Mouse (Mus musculus): Measurements from ENCODE around the gene Allc. TPM values are rescaled to one million over a fixed set of nuclear protein-coding genes. Genes with fewer than 3 reads are reported as not detected.

Gene Allc
- polyA plus RNA-seq, 1 experiment from 2014 or later, result not detected

- H3K27ac ChIP-seq (ENCODE audit: low read length), result no peak overlapping the region
Measured at GRCm38 (mm10) chr12:28617297-28617696, 35.0 kb upstream of the Allc start.

GRCm38 (mm10) chr12:28614401-28614800 lies 32.1 kb upstream of the Allc start:
- no peak for ATAC-seq (ENCODE audit: insufficient number of reproducible peaks, insufficient read depth, low FRiP score, low read depth)
- Histone ChIP-seq H3K36me3 (ENCODE audit: control insufficient read depth, insufficient read depth, low read length) (no peaks in the 10 kb centered on the region), H3K4me2 (replicated peaks; ENCODE audit: low read depth, low read length) (no peak overlapping the region), H3K9ac (replicated peaks; ENCODE audit: low read depth, low read length) (no peak overlapping the region), H3K27ac (ENCODE audit: low read length) (no peak overlapping the region), H3K4me1 (ENCODE audit: control insufficient read depth, insufficient read depth, low read length) (peaks cover 8% of the 10 kb centered on the region), H3K9me3 (ENCODE audit: control insufficient read depth, low read depth, low read length) (no peaks in the 10 kb centered on the region), H3K27me3 (ENCODE audit: control insufficient read depth, insufficient read depth, low read length) (no peaks in the 10 kb centered on the region), H3K4me3 (ENCODE audit: low read depth, low read length) (no peak overlapping the region)
- 69% methylated on average over 7 of the region's 7 CpGs for WGBS

More at GRCm38 (mm10) chr12:28617297-28617696, 35.0 kb upstream of the Allc start:
- Histone ChIP-seq H3K27me3 (ENCODE audit: control insufficient read depth, insufficient read depth, low read length) (no peaks in the 10 kb centered on the region), H3K4me3 (ENCODE audit: low read depth, low read length) (no peak overlapping the region), H3K4me2 (replicated peaks; ENCODE audit: low read depth, low read length) (no peak overlapping the region), H3K9me3 (ENCODE audit: control insufficient read depth, low read depth, low read length) (no peaks in the 10 kb centered on the region), H3K36me3 (ENCODE audit: control insufficient read depth, insufficient read depth, low read length) (no peaks in the 10 kb centered on the region), H3K4me1 (ENCODE audit: control insufficient read depth, insufficient read depth, low read length) (peaks cover 17% of the 10 kb centered on the region), H3K9ac (replicated peaks; ENCODE audit: low read depth, low read length) (no peak overlapping the region)
- 57% methylated on average over 4 of the region's 4 CpGs for WGBS
- no peak for ATAC-seq (ENCODE audit: insufficient number of reproducible peaks, insufficient read depth, low FRiP score, low read depth)

GRCm38 (mm10) chr12:28612391-28612790 lies 30.1 kb upstream of the Allc start:
- no peak for ATAC-seq (ENCODE audit: insufficient number of reproducible peaks, insufficient read depth, low FRiP score, low read depth)
- Histone ChIP-seq H3K36me3 (ENCODE audit: control insufficient read depth, insufficient read depth, low read length) (no peaks in the 10 kb centered on the region), H3K9me3 (ENCODE audit: control insufficient read depth, low read depth, low read length) (no peaks in the 10 kb centered on the region), H3K4me2 (replicated peaks; ENCODE audit: low read depth, low read length) (no peak overlapping the region), H3K27me3 (ENCODE audit: control insufficient read depth, insufficient read depth, low read length) (no peaks in the 10 kb centered on the region), H3K9ac (replicated peaks; ENCODE audit: low read depth, low read length) (no peak overlapping the region), H3K27ac (ENCODE audit: low read length) (no peak overlapping the region), H3K4me1 (ENCODE audit: control insufficient read depth, insufficient read depth, low read length) (peaks cover 8% of the 10 kb centered on the region), H3K4me3 (ENCODE audit: low read depth, low read length) (no peak overlapping the region)
- whole genome bisulfite sequencing, result 27% methylated on average over 6 of the region's 6 CpGs

DNA sequence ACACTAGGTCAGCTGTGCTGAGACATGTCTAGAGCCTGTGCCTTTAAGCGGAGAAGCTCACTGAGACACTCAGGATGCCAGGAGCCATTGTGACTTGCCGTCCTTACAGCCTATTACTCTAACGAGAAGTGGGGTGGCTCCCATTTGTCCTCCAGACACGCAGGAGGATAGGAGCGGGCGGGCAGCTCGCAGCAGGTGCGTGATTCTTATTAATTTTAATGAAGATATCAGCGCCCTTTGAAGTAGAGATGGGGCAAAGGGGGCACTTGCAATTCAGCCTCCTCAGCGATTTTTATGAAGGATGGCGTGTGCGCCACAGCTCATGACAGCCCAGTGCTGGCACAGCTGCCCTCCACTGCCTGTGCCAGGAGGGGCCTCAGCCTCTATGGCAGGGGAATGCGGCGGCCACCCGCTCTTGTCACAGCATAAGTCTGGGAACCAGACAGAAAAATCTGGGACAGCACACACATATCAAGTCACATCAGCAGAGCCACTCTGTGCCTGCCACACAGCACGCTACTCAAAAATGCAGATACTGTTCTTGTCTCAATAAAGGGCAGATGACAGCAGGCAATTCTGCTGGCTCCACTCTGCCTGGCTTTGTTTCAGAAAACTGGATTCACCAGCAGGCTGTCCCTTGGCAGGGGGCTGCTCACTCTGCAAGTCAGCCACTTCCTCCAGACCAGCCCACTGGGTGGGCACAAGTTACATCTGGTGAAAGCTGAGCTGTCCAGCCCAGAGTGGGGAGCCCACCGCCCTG lies 25.4 kb upstream of the Allc start:
- no peaks in the 10 kb centered on the region for H3K9me3 ChIP-seq (ENCODE audit: control insufficient read depth, low read depth, low read length)
- no peaks in the 10 kb centered on the region for H3K4me1 ChIP-seq (ENCODE audit: control insufficient read depth, insufficient read depth, low read length)
- H3K4me2 ChIP-seq (replicated peaks; ENCODE audit: low read depth, low read length), result no peak overlapping the region
- no peak overlapping the region for H3K9ac ChIP-seq (replicated peaks; ENCODE audit: low read depth, low read length)
- ATAC-seq (ENCODE audit: insufficient number of reproducible peaks, insufficient read depth, low FRiP score, low read depth), result no peak
- WGBS, result 66% methylated on average over 17 of the region's 17 CpGs
- no peak overlapping the region for H3K27ac ChIP-seq (ENCODE audit: low read length)
- H3K36me3 ChIP-seq (ENCODE audit: control insufficient read depth, insufficient read depth, low read length), result no peaks in the 10 kb centered on the region
- no peak overlapping the region for H3K4me3 ChIP-seq (ENCODE audit: low read depth, low read length)
- no peaks in the 10 kb centered on the region for H3K27me3 ChIP-seq (ENCODE audit: control insufficient read depth, insufficient read depth, low read length)

DNA sequence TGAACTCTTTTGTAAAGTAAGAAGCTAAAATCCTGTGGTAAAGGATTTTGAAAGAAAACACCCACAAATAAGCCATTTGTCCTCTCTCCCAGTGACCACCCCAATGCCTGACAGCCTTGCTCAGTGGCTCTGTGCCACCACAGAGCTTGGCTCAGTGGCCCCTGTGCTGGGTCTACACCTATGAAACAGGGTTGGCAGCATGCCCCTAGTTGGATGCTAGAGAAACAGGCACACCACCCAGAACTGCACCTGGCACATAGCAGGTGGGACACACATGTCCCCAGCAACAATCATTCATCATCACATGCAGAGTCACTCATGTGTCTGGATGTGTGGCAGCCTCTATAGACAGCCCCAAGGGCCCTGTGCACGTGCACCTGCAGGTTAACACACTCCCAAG lies 21.2 kb upstream of the Allc start:
- Histone ChIP-seq H3K4me3 (ENCODE audit: low read depth, low read length) (no peak overlapping the region), H3K27me3 (ENCODE audit: control insufficient read depth, insufficient read depth, low read length) (no peaks in the 10 kb centered on the region), H3K9me3 (ENCODE audit: control insufficient read depth, low read depth, low read length) (no peaks in the 10 kb centered on the region), H3K4me1 (ENCODE audit: control insufficient read depth, insufficient read depth, low read length) (no peaks in the 10 kb centered on the region), H3K4me2 (replicated peaks; ENCODE audit: low read depth, low read length) (no peak overlapping the region), H3K27ac (ENCODE audit: low read length) (no peak overlapping the region), H3K9ac (replicated peaks; ENCODE audit: low read depth, low read length) (no peak overlapping the region), H3K36me3 (ENCODE audit: control insufficient read depth, insufficient read depth, low read length) (no peaks in the 10 kb centered on the region)
- 71% methylated on average over 1 of the region's 1 CpGs for WGBS
- ATAC-seq (ENCODE audit: insufficient number of reproducible peaks, insufficient read depth, low FRiP score, low read depth), result no peak

GRCm38 (mm10) chr12:28602259-28602658 lies 19.9 kb upstream of the Allc start:
- Histone ChIP-seq H3K4me3 (ENCODE audit: low read depth, low read length) (no peak overlapping the region), H3K27me3 (ENCODE audit: control insufficient read depth, insufficient read depth, low read length) (no peaks in the 10 kb centered on the region), H3K9ac (replicated peaks; ENCODE audit: low read depth, low read length) (no peak overlapping the region), H3K4me1 (ENCODE audit: control insufficient read depth, insufficient read depth, low read length) (no peaks in the 10 kb centered on the region), H3K36me3 (ENCODE audit: control insufficient read depth, insufficient read depth, low read length) (no peaks in the 10 kb centered on the region), H3K4me2 (replicated peaks; ENCODE audit: low read depth, low read length) (no peak overlapping the region), H3K9me3 (ENCODE audit: control insufficient read depth, low read depth, low read length) (no peaks in the 10 kb centered on the region), H3K27ac (ENCODE audit: low read length) (no peak overlapping the region)
- no peak for ATAC-seq (ENCODE audit: insufficient number of reproducible peaks, insufficient read depth, low FRiP score, low read depth)
- 25% methylated on average over 4 of the region's 4 CpGs for WGBS

DNA sequence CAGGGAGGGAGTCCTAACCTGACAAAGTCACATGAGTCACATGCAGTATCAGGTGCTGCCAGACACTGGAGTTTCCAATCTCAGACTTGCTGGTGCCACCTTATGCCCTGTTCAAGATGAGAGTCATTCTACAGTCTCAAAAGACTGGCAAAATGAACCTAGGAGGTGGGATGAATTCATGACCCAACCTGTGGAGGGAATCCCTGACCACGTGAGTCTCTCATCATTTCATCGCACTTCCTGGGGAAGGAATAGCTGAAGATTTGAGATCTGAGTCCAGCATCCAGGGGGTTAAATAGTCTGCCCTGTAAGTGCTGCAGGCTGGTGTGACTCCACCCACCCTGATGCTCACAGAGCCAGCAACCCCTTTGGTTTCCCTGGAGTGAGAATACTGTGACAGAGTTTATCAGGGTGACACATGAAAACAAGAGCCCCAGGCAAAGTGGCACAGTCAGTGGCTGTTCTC lies 16.2 kb upstream of the Allc start:
- no peaks in the 10 kb centered on the region for H3K27me3 ChIP-seq (ENCODE audit: control insufficient read depth, insufficient read depth, low read length)
- no peak overlapping the region for H3K4me2 ChIP-seq (replicated peaks; ENCODE audit: low read depth, low read length)
- H3K4me3 ChIP-seq (ENCODE audit: low read depth, low read length), result no peak overlapping the region
- no peak overlapping the region for H3K9ac ChIP-seq (replicated peaks; ENCODE audit: low read depth, low read length)
- ATAC-seq (ENCODE audit: insufficient number of reproducible peaks, insufficient read depth, low FRiP score, low read depth), result no peak
- H3K27ac ChIP-seq (ENCODE audit: low read length), result no peak overlapping the region
- H3K9me3 ChIP-seq (ENCODE audit: control insufficient read depth, low read depth, low read length), result no peaks in the 10 kb centered on the region
- H3K36me3 ChIP-seq (ENCODE audit: control insufficient read depth, insufficient read depth, low read length), result no peaks in the 10 kb centered on the region
- H3K4me1 ChIP-seq (ENCODE audit: control insufficient read depth, insufficient read depth, low read length), result no peaks in the 10 kb centered on the region
- WGBS, result 55% methylated on average over 2 of the region's 2 CpGs

DNA sequence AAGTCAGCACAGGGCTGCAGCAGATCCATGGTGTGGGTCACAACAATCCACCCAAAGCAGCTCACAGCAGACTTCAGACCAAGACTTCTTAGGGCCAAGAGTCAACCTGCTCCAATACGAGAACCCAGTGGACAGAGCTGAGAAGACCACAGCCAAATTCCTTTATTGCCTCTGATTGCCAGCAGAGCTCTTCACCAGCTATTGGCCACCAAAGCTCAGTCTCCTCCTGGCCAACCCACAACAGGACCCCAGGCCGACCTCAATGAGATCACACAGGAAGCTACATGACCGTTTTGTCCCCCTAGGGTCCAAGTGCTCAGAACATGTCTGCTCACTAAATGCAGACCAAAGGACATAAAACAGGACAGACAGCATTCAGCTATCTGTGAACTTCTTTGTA lies 15.8 kb upstream of the Allc start:
- no peaks in the 10 kb centered on the region for H3K9me3 ChIP-seq (ENCODE audit: control insufficient read depth, low read depth, low read length)
- no peaks in the 10 kb centered on the region for H3K27me3 ChIP-seq (ENCODE audit: control insufficient read depth, insufficient read depth, low read length)
- no peaks in the 10 kb centered on the region for H3K36me3 ChIP-seq (ENCODE audit: control insufficient read depth, insufficient read depth, low read length)
- no peak for ATAC-seq (ENCODE audit: insufficient number of reproducible peaks, insufficient read depth, low FRiP score, low read depth)
- H3K4me2 ChIP-seq (replicated peaks; ENCODE audit: low read depth, low read length), result no peak overlapping the region
- H3K9ac ChIP-seq (replicated peaks; ENCODE audit: low read depth, low read length), result no peak overlapping the region
- H3K4me3 ChIP-seq (ENCODE audit: low read depth, low read length), result no peak overlapping the region
- WGBS, result 61% methylated on average over 3 of the region's 3 CpGs
- no peak overlapping the region for H3K27ac ChIP-seq (ENCODE audit: low read length)
- no peaks in the 10 kb centered on the region for H3K4me1 ChIP-seq (ENCODE audit: control insufficient read depth, insufficient read depth, low read length)

GRCm38 (mm10) chr12:28597699-28598098 lies 15.4 kb upstream of the Allc start:
- Histone ChIP-seq H3K27ac (ENCODE audit: low read length) (no peak overlapping the region), H3K4me1 (ENCODE audit: control insufficient read depth, insufficient read depth, low read length) (no peaks in the 10 kb centered on the region), H3K9ac (replicated peaks; ENCODE audit: low read depth, low read length) (no peak overlapping the region), H3K9me3 (ENCODE audit: control insufficient read depth, low read depth, low read length) (no peaks in the 10 kb centered on the region), H3K4me2 (replicated peaks; ENCODE audit: low read depth, low read length) (no peak overlapping the region), H3K36me3 (ENCODE audit: control insufficient read depth, insufficient read depth, low read length) (no peaks in the 10 kb centered on the region), H3K4me3 (ENCODE audit: low read depth, low read length) (no peak overlapping the region), H3K27me3 (ENCODE audit: control insufficient read depth, insufficient read depth, low read length) (no peaks in the 10 kb centered on the region)
- no peak for ATAC-seq (ENCODE audit: insufficient number of reproducible peaks, insufficient read depth, low FRiP score, low read depth)
- 84% methylated on average over 9 of the region's 9 CpGs for WGBS
